Mouse (Mus musculus) ovary, postnatal 10 days (tissue): ENCODE results near the gene Erich2.
"Not testable (repeated sequence)": the region's sequence is repeated elsewhere in the genome, so short reads cannot be mapped to it uniquely, and the experiment has no call there.

ENCODE experiments used
- DNase-seq: peaks from one replicate; pipeline ENCODE4 v3.0.0; 2022; ENCODE audit warnings: low spot score

The Erich2 gene

DNA sequence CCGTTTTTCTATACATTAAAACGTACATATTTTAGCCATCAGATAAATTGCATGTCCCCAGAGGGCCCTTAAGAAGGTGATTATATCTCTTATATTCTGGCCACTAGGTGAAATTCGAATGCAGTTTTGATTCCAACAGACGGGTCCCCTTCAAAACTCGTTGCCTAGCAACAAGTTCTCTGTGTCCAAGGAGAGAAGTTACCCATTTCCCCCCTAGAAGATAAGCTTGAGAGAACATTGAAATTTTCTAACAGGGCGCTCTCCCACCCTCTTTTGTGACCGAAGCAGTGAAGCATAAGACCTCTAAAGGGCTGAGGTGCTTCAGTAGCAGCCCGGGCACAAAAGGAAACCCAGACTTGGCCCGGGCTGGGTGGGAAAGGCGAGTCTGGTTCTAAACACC is at the start of gene Erich2:
TSS of gene Erich2 (plus strand) at position 324 of the 400 bp plus-strand sequence.
- DNase-seq, result no peak

DNA sequence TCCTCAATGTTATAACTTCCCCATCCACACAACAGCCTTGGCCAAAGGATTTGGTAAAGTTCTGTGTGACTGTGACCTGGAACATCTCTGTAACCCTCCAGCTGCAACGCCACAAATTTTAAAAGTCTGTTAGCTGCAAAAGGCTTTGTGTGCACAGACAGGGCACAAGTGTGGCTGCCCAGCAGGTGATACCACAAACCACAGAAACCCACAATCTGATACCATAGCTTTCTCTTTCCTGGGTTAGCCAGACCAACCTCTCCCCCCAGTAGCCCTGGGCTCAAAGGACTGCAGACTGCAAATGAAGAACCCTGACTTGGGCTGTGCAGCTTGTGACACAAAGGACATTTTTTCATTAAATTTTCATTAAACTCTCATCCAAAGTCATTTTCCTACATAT is 45.0 kb upstream of the Erich2 start:
- DNase-seq, result no peak

DNA sequence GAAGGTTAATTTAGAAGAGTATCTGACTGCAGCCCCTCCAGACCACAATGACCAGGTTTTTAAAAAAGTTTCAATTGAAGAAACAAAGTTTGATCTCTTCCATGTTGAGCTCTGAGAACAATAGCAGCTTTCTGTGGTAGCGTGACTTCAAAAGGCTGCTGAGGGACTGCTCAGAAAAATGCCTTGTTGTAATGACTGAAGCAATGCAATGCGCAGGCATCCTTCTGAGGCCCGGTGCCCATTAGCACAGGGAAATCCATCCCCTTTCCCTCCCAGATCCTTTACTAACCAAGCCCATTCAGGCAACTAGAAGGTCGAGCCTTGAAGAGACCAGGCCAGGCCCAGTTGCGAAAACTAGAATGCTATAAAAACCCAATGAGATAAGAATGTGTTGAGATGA is 37.5 kb upstream of the Erich2 start:
- DNase-seq, result no peak

DNA sequence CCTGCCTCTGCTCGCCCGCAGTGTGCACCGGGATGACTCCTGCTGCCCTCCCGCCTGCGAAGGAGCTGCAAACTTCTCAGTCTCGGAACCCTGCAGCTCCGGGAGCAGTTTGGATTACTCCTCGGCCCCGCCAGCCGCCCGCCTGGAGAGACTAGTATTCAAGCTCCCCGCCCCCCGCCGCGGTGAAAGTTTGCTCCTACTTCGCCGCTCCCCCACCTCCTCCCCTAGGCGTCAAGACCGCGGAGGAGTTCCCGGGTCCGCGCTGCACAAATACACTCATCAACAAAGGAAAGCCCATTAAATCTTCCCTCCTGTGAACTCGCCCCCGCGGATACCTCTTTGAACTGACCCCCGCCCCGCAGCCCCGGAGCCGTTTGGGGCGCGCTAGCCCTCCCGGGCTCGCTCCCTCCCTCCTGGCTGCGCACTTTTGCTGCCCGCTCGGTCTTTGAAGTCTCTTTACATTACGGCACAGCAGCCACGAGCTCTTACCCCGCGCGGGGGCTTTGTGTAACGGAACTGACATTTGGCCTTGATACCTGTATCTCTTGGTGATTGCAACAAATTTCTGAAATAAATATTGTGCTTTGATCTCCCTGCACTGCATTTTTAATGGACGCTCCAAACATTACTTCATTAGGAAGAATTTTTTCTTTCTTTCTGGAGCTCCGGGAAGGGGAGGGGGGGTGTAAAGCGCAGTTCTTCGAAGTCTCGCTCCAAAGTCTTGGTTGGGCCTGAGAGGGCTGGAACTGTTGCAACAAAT is 36.6 kb upstream of the Erich2 start:
- DNase-seq, result peak; percentile 13

DNA sequence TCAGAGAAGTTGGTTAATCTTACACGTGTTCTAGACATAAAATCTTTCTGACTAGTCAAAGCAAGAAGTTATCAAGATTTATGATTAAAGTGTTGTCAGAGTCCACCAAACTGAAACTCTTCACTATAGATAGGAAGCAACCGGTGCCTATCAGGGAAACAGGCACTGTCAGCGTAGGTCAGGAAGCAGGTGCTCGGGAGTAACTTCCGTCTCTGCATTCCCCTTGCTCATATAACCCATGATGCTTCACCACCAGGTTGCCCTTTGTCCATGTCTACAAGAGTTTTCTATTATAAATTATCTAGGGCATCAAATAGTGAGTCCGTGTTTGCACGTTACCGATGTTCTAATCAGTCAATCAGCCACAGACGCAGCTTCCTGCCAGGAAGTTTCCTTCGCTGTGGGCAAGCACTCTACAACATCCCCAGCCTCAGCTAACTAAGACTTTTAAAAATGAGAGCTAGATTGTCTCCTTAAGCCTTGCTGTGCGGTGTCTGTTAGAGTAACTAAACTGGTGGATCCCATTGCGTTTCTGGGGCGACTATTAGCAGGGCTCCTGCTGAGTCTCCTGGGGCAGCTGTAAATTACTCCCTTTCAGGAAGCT is 10.8 kb upstream of the Erich2 start:
- no peak for DNase-seq

DNA sequence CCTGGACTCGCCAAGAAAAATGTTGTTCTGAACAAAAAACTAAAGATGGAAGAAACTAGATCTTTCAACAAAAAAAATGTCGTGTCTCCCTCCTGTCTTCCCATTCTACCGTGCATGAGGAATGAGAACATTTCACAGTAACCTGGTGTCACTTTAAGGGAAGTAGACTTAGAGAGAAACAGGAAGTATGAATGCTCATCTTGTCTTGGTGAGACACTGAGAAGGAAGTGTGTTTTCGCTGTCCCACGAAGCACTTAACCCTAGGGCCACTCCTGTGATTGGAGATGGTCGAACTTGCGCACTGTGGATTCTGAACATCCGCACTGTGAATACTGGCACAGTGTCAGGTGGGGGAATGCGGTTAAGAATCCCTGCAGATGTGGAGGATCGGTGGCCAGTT is 5.2 kb upstream of the Erich2 start:
- DNase-seq, result no peak

DNA sequence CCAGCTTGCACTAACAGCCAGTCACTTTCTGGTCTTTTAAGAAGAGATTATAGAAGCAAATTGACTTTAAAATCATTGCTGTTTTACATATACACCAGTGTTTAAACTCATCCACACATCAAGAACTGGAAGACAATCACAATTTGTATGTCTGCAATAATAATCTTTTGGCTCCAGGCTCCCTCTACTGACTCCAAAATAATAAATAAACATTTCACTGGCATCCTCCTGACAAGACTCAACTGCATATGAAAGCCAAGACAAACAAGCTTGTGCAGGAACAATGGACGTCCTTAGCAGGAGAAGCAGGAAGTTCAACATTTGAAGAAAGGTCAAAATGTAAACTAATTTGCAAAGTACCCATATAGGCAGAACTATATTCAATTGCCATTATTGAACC is 3.4 kb upstream of the Erich2 start:
- DNase-seq, result no peak

DNA sequence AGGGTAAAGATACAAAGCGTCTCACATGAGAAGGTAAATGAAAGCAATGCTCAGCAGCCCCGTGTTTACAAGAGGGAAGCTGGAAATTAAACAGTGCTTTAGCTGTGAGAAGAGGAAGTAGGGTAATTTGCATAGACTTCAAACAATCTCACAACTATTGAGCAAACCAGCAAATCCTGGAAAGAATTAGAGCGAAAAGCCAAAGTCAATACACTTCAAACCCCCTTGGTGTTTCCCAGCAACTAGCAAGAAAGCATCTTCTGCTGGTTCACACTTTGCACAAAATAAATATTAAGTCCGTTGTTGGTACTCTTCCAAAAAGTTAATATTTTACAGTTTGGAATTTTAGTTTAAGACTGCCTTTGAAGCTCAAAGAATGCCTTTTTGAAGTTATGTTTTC is 2.7 kb upstream of the Erich2 start:
- DNase-seq, result no peak

DNA sequence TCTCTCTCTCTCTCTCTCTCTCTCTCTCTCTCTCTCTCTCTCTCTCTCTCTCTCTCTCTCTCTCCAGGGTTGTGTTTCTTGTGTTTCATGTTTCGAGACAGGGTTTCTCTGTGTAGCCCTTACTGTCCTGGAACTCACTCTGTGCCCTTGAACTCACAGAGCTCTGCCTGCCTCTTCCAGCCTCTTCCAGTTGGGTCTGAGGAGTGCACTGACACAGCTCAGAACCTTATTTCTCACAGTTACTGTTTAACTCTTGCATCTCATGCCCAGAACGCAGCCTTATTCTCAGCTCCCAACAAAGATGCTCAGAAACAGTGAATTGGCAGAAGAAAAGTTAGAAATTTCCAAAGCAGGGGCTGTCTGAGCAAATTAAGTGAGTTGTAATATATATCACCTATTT is 2.2 kb upstream of the Erich2 start:
- no peak for DNase-seq

DNA sequence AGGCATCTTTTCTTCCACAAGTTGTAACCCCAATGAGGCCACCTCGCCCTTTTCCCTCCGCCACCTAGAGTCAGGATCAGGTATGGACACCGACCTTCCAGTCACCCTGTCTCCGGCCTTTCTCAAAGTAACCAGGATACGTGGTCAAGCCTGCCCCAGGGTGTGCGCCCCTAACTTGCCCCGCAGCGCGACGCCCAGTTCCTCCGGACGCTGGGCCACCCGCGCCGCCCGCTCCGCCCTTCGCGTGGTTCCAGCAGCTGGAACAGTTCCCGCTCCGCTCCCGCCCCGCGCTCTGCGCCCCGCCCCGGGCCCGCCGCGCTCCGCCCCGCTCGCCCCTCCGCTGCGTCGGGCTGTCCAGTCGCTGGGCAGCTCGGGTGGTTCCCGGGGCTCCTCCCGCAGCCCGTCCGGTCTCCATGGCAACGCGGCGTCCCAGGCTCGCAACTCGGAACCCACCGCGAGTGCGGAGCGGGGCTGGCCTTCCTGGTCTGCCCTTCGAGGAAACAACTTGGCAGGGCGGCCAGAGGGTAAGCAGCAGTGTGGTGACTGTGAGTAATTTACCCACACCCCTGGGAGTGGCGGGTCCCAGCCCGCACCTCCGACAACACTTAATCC is 508 bp downstream of the Erich2 start:
- peak; percentile 62 for DNase-seq

DNA sequence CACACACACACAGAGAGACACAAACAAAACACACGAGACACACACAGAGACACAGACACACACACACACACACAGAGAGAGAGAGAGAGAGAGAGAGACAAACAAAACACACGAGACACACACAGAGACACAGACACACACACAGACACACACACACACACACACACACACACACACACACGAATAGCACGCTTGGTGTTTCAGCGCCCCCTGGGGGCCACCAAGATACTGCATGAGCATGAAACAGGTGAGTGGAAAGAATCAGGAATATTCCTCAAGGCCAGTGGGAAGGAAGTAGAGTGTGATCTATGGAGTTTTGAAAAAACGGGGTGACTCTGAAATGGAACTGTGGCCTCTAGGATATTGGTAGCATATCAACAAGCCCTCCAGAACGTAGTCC is 29.7 kb downstream of the Erich2 start:
- DNase-seq, result not testable (repeated sequence)

DNA sequence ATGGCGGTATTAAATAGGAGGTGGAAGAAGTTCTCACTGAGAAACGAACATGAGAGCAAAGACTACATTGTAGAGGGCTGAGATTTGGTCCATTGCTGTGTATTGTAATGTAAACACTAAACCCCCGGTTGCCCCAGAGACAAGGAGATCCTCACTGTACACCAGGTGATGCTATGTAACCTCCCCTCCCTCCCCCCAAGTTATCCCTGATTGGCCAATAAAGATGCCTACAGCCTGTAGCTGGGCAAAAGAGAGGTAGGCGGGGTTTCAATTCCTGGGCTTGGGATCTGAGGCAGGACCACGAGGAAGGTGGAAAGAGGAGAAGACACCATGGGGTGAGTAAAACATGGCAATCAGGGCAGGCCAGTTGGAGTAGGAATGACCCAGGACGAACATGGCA is 42.1 kb downstream of the Erich2 start:
- no peak for DNase-seq

DNA sequence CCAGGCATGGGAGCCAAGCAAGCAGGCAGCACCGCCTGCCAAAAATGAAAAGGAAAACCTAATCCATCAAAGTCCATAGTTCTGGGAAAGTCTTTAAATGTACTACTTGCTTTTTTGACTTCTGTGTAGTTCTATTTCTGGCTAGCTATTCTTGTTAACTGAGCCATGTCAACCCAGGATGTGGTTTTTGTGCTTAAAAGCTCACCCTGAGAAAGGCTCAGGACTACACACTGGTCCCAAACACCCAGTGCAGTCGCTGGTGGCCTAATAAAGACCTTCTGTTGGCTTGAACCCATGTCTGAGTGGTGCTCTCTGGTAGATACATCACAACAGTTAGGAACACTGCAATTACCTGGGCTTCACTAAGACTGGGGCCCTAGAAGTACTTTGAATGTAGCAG is 42.8 kb downstream of the Erich2 start:
- DNase-seq, result no peak

DNA sequence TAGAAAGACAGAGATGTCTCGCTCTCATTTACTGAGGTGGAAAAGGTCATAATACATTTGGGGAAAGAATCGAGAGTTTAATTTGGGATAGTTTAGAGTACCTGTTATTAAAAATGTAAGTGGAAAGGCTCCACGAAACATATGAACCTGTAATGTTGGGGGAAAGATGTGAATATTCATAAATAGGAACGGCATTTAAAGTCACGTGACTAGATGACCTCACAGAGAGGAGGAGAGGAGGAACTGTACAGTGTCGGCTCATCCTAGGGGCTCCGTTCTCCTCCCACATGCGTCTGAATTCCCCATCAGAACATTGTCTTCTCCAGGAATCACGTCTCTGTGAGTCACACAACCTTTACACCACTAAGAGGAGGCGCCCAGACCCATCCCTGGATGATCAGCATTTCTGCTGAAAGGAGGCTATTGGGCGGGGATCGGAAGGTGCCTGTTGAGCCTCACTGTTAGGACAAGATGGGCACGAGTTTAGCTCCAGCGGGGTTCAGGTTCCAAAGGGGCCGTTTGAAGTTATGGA is 43.5 kb downstream of the Erich2 start:
- no peak for DNase-seq

DNA sequence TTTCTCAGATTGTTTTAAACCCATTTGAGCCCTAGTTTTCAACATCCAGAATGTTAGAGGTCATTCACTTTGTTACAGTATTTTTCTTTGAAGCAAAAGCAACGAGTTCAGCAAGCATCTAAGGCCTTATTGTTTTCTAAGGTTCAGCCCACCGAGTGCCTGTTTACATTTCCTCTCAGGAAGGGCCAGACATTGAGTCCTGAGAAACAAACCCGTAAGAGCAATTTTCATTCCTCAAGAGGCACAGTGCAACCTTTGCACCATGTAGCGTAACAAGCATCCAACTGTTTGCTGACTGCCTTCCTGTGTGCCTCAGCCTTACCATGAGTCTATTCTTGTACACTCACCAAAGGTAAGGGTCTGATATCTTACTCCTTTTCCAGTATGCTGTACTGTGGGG is 44.2 kb downstream of the Erich2 start, which contains the start of gene Gad1:
TSS of gene Gad1 (plus strand) at position 301 of the 400 bp plus-strand sequence.
- no peak for DNase-seq

DNA sequence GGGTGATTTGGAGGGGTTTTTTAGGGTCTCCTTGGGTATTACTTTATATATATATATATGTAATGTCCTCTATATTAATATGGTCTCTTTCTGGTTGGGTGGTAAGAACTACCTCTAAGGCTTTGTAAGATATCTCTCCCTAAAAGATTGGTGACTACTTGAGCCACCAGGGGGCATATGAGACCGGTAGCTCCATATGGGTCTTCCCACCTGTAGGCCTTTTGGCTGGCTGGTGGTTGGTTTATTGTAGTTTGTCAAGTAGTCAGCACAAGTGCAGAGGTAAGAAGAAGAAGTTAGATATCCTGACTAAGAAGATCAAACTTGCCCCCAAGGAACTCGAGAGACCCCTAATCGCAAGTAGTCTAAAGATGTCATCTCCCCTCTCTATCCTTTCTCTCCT is 45.2 kb downstream of the Erich2 start:
- DNase-seq, result no peak

DNA sequence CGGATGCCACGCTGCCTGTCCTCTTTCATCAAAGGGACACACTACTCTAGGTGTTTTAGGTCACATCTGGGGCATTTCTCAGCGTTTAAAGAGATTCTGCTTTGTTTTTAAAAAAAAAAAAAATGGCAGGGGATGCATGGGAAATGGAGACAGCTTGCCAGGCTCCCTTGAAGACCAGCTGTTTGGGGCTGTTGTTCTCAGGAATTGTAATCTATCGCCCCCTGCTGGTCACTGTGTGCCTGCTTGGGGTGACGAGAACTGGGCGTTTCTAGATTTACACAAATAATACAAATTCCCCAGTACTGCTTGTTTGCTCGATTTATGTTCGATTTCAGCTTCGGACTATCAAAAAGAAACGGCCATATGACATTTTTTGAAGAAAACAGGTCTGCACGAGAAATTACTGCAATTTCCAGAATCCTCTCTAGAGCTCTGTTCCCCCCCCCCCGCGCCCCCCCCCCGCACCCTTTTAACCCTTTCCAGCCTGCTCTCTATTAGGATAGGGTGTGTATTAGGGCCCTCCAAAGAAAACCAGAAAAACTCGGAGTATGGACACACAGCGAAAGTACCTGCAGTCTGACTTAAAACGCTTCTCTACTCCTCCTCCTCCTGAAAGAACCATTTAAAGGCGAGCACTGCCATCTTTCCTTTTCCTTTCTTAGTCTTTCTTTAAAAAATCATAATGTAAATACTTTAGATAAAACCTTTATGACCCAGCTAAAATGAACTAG is 49.7 kb downstream of the Erich2 start:
- DNase-seq, result peak; percentile 36

DNA sequence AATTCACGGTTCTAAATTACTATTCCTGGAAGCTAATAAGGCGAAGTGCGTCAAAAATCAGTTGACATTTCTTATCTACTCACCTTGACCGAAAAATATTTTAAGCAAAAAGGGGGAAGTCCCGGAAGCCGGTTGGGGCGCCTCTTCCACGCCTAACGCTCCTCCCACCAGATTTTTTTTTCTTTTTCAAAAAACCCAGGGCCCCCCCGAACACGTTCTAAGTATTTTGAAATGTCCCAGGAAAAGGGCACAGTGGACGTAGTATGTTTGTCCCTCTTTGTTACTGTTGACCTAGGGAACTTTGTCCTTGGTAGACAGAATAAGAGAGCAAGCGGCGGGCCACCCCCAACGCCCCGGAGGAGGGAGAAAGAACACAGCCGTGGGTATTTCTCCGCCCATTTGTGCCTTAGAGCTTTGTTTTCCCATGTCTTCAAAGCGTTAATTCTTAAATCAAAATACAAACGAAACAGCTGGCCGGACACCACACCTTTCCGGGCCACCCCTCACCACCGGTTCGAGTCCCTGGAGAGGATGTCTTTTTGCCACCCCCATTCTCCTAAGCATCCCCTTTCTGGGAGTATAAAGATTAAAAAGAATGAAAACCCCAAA is 50.3 kb downstream of the Erich2 start:
- DNase-seq, result no peak

DNA sequence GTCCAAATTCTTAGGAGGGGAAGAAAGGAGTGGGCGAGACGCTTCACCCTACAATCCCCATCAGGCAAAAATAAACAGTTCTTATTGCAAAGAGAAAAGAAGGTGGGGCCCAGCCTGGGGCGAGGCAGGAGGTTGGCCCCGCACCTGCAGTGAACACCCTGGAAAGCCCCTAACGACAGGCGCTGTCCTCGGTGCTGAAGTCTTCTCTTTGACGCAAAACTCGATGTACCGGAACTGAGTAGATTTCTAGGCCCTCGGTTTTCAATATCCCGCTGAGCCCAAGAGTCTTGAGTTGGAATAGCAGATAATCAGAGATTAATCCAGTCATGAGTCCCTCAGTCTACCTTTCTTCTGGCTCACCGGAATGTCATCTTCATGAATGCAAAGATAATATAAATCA is 50.9 kb downstream of the Erich2 start:
- peak; percentile 58 for DNase-seq

DNA sequence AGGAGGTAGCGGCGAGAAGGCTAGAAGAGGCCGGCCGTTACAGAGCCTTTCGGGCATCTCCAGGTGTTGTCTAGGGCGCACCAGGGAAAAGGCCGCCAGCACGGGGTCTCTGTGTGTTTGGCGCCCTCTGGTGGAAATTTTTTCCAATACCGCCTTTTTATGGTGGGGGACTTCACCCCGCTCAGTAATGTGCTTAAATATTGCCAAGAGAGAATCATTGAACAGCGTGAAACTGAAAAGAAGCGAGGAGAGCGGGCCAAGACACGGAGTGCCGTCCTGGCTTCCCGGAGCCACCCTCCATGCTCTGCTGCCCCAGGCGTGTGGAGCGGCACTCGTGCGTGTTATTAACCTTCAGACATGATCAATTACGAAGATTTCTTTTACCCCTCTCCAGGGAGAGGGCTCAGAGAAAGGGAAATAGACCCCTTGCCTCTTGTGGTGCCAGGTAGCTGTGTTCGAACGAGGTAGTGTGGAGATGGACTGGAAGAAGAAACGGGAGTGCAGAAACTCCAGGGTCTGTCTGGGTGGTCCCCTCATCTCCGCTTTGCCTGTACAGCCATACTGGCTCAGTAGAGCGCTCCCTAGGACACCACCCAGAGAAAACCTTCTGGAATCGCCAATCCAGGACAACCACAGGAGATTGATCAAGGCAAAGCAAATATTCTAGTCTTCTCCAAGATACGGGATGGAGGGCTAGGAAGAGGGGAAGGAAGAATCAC is 52.6 kb downstream of the Erich2 start:
- peak; percentile 27 for DNase-seq

DNA sequence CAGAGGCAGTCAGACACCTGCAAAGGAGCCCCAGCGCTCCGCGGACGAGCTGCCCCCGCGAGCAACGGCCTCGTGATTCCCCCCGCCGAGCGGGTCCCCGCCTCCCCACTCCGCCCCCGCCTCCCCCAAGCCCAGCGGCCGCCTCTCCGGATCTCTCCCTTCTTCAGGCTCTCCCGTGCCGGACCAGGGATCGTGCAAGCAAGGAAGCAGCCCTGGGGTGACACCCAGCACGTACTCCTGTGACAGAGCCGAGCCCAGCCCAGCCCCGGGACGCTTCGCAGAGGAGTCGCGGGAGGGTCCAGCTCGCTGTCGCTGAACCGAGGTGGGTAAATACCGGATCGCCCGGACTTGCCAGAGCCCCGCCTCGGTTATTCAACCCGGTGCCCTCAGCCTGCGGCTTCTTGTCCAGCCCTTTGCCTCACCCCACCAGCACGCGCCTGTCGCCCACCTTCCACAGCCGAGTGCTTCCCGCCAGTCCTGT is 53.4 kb downstream of the Erich2 start:
- DNase-seq, result no peak
